Mouse (Mus musculus) B cell, adult (primary cell): ENCODE measurements around the gene Olfr742. TPM values are rescaled to one million over a fixed set of nuclear protein-coding genes. Genes with fewer than 3 reads are reported as not detected.

Source experiments
- total RNA-seq: library from RNA; stranded (reverse); gene quantifications from 4 replicates; pipeline ENCODE4 v1.2.4, GENCODE M21; 2023; ENCODE audit not compliant: inconsistent age

The Olfr742 gene
- not detected in 4 replicates for total RNA-seq

DNA sequence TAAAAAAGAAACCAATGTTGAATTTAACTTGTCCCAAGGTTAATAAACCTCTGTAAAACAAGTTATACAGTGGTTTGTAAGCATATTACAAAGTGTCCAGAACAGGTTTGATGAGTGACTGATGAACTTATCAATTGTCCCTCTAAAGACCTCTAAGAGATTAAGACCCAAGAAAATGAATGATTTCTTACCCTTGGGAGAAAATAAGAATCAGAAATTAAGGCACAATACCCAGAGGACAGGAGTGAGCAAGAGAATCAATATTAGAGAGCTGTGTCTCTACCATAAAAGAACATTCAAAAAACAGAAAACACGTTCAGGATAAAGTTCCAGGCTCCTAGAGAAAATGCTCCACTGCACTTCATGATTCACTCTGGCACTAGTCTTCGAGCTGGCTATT, at the start of gene Olfr742:
Olfr742 (plus strand) TSS at position 301 of the 400 bp plus-strand sequence.

DNA sequence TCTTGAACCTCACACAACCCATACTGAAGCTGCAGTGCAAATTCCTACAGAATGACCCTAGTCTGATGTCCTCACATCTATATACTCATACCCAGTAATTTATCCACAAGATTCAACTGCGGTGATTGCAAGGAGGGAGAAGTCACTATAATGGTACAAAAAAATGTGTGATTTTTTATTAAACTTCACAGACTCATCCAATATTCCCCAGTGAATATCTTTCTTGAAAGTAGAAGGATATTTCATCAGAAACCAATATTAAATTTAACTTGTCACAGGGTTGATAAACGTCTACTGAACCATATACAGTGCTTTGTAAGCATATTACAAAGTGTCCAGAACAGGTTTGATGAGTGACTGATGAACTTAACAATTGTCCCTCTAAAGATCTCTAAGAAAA, 31.0 kb upstream of the Olfr742 start, which contains the start of gene Olfr741:
Olfr741 (plus strand) TSS at position 301 of the 400 bp plus-strand sequence.

DNA sequence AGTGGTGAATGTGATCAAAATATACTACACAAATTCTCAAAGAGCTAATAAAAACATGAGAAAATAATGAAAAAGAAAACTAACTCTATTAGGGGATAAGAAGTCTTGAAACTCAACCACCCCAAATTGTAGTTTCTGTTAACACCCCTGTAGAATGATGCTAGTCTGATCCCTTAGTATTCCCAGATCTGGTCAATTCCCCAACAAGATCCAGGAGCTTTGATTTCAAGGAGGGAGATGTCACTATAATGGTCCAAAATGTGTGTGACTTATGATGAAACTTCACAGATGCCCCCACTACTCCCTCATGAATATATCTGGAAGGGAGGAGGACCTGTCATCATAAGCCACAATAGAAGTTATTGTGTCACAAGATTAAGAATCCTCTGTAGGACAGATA, 18.1 kb downstream of the Olfr742 start, which contains the start of gene Olfr743:
Olfr743 (plus strand) TSS at position 301 of the 400 bp plus-strand sequence.

Other genes with a start within 250 kb of the Olfr742 start
- gene Olfr732, start 219.4 kb upstream of the Olfr742 start, total RNA-seq: not detected in 4 replicates
- not detected in 4 replicates for gene Olfr733, start 202.1 kb upstream of the Olfr742 start, total RNA-seq
- not detected in 4 replicates for gene Olfr734, start 176.8 kb upstream of the Olfr742 start, total RNA-seq
- not detected in 4 replicates for gene Olfr735, start 154.7 kb upstream of the Olfr742 start, total RNA-seq
- 0.22 TPM in 1 of 4 replicates, not detected in the others for gene Tlr11, start 145.7 kb upstream of the Olfr742 start, total RNA-seq
- gene Olfr736, start 122.4 kb upstream of the Olfr742 start, total RNA-seq: not detected in 4 replicates
- not detected in 4 replicates for gene Olfr738, start 96.0 kb upstream of the Olfr742 start, total RNA-seq
- gene Olfr739, start 85.0 kb upstream of the Olfr742 start, total RNA-seq: not detected in 4 replicates
- gene Olfr740, start 58.1 kb upstream of the Olfr742 start, total RNA-seq: not detected in 4 replicates
- not detected in 4 replicates for gene Olfr741, start 30.9 kb upstream of the Olfr742 start, total RNA-seq
- not detected in 4 replicates for gene Olfr743, start 18.2 kb downstream of the Olfr742 start, total RNA-seq
- not detected in 4 replicates for gene Olfr744, start 111.3 kb downstream of the Olfr742 start, total RNA-seq
- gene Olfr745, start 135.8 kb downstream of the Olfr742 start, total RNA-seq: not detected in 4 replicates
- not detected in 4 replicates for gene Olfr746, start 143.5 kb downstream of the Olfr742 start, total RNA-seq
- not detected in 4 replicates for gene Olfr747, start 189.6 kb downstream of the Olfr742 start, total RNA-seq
- gene Olfr748, start 203.8 kb downstream of the Olfr742 start, total RNA-seq: not detected in 4 replicates
- not detected in 4 replicates for gene Olfr749, start 241.5 kb downstream of the Olfr742 start, total RNA-seq